Mouse (Mus musculus): Measurements from ENCODE around the gene Smpd2.

GRCm38 (mm10) chr10:41504996-41505395 is 14.8 kb upstream of the Smpd2 start:
- no peak for TF ChIP-seq CTCF (IDR thresholded peaks at IDR 0.05; ENCODE audit: low read depth, low read length)
- no peak for TF ChIP-seq GATA1 (IDR thresholded peaks at IDR 0.05; ENCODE audit: borderline replicate concordance, low read length)
- TF ChIP-seq POLR2AphosphoS5 (IDR thresholded peaks at IDR 0.05; ENCODE audit: insufficient replicate concordance, low read depth, low read length) = no peak
- TF ChIP-seq TAL1 (conservative IDR thresholded peaks at IDR 0.05; ENCODE audit: low read depth, low read length) = no peak
